Mouse (Mus musculus) adrenal gland, adult 8-10 months (tissue): ENCODE measurements at regions not wholly inside any gene's neighbourhood (a gene's known extent, or its start where the extent isn't known, plus 50 kb on each side); places are given as distances from the start of the nearest gene placed in this dataset.
A peak's percentile ranks its signal among the peaks of the same experiment; 100 is the strongest.

ENCODE experiments used
- DNase-seq: peaks from one replicate; pipeline ENCODE4 v3.0.0; 2022

DNA sequence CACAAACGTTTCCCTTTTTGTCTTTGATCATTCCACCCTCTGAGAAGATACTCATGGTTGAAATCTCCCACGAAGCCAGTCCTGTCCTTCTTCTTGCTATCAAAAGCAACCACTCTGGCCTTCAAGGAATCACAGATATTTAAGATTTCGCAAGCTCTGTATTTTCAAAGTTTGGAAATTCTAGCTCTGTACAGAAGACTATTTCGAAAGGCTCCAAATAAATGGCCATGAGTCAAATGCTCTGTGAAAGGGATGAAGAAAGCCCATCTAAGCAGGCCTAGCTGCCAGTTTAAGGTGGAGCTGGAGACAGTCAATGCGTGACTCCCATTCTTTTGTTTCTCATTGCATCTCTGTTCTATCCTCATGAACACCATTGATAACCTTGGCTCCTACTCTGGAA is 363.5 kb upstream of the Runx1 start:
- DNase-seq: no peak

DNA sequence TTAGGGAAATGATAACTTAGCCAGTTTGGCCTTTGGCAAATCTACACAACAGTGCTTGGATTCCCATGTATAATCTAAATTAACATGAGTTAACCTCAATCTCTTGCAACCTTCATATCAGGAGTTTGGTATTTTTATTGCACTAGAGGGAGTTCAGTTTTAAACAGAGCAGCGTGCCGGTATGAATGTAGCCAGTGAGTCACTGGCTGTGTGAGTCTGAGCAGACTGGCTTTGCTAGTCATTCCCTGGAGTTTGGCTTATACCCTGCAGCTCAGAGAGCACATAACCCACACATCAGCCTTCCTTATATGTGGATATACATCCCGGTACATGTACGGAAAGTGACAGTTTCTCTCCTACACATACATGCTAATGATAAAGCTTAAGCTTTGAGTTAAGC is 360.6 kb upstream of the Runx1 start:
- no peak for DNase-seq

DNA sequence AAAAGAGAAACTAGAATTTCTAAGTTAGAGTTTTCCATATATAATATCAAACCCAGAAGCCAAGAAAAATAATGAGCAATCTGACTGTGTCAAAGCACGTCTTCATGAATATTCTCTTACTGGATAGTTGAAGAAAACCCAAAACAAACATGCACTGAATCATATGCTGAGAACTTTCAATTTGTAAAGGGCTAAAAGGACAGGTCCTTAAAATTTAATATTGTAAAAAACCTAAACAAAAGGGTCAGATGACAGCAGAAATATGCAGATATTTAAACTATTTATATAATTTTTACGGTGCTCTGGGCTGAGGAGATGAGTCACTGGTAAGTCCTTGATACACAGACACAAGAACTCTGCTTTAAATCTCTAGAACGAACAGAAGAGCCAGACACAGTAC is 356.7 kb upstream of the Runx1 start:
- no peak for DNase-seq

DNA sequence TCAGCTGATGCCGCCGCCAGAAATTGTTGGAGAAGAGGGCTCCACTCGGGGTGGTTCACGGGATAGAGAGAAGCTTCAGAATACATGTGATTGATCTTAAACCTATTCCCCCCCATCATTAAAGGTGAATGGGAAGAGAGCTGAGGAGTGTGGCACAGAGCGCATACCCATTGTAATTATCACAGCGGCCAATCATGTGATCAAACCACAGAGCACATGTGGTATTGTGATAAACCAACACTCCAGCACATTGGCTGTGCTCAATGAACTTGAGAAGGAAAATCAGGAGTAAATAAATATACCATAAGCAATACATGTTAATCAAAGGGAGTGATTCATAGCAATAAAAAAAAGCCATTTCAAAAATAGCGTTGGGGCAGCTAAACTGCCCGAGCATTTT is 355.5 kb upstream of the Runx1 start:
- no peak for DNase-seq

DNA sequence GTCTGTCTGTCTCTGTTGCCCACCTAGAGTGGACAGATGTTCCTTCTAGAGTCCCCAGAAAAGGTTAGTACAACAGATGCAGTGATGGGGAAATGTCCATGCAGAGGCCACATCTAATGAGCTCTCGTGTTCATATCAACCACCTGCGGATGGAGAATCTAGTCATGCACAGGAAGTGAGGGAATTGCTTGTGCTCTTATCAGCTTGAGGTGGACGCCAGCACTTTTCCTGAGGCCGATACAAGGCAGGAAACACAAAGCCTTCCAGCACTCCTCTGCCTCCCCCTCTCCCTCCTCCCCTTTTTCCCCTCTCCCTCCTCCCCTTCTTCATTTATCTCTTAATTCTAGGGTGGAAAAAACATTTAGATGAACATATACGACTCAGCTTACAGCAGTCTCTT is 354.3 kb upstream of the Runx1 start:
- no peak for DNase-seq

DNA sequence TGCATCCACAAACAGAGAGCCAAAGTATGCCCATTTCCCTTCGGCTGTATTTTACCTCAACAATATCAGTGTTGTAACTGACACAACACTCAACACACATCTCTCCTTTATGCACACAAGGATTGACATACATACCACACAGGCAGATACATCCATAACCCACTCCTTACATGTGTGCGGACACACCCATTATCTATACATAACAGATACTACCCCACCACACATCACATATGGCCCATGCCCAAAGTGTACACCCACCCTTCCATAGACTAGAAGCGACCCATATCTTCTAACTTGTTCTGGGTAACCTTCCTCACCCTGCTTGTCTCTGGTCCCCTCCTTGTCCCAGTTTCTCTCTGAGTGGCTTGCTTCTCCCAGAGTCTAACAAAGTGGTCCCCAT is 340.7 kb upstream of the Runx1 start:
- no peak for DNase-seq

DNA sequence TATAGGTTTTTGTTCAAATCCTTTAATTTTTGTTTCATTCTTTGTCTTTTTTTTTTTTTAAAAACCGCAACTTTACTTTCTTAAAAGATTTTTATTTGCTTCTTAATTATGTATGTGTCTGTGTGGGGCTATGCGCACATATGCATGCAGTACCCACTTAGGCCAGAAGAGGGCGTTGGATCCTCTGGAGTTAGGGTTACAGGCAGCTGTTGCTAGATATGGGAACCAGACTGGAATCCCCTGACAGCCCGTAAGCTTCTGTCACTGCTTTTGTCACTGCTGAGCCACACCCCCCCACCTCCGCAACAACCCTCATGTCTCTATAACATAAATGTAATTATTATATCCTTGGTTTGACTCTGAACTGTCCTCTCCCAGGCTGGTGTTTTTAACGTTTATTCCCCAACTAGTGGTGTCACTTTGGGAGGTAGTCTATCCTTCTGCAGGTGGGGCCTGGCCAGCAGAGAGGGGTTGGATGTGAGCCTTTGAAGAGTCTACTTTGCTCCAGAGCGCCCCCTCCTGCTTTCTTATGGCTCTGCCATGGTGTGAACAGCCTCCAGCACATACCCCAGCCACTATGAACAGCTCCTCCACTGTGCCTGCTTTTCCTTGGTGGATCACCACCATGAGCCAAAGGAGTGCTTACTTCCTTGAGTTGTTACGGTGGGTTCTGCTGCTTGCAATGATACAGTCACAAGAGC is 332.7 kb upstream of the Runx1 start:
- DNase-seq: no peak

DNA sequence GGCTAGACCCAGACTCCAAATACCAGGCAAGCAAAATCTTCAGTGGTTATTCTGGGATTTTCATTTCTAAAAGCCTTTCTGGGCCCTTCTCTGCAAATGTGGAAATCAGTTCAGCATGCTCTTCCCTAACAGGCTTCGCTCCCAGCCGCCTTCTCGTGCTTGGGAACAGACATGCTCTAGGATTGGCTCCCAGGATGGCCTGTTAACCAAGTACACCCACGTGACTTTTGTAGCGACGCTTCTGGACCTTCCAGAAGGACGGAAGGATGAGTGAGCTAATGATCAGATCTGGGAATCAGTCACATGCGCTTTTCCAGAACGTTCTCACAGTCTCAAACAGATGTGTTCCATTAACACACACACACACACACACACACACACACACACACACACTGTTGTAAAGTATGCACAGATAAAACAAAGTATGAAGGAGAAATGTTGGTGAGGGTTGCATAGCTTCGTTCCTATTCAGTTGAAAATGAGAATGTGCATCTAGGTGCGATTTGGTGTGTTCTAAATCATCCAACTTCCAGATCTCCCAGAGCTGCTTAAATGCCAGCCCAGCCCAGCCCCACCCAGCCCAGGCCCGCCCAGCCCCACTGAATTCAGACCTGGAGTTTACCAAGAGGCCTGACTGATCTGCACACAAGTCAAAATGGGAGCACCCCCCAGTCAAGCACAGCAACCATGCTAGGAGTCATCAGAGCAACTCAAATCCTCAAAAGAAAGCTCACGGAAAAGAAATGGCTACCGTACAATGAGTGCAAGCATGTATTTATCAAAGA is 327.8 kb upstream of the Runx1 start:
- DNase-seq: no peak

DNA sequence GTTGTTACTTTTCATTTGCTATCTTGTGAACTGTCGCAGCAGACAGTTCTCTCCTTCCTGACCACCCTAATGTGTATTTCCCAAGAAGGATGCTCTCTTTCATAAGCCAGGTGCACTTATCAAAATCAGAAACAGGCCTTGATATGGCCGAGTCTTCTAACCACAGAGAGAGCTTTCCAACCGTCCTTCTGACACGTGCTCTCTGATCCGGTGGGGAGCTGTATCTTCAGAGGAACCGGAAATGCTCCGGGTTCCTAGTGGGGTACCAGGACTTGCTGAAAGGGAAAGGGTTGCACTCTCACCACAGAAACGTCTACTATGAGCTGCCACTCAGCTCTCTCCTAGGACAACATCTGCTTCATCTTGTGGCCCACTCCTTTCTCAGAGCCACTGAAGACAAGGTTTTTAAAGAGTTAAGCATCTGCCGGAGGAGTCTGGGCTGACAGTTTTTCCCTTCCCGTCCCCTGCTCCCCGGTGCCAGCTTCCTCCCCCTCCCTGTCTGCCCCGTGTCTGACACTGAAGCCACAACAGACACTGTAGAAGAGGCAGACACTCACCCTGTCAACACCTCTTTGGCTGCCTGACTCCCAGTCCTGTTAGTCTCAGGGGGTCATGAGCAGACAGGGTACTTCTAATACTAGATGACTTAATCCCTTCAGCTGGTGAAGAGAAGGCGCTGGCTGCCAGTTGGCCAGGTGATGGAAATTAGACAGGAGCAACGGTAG is 327.0 kb upstream of the Runx1 start:
- no peak for DNase-seq

DNA sequence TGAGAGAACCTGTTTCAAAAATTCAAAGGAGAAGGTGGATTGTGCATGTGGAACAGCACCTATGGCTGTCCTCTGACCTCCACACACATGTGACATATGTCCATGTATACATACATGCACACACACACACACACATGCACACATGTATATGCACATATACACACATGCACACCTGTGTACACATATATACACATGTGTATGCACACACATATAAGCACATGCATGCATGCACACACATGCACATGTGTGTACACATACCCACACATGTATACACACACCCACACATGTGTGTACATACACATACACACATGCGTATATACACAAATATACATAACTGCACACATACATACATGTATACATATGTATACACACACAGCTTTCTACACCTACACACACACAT is 326.1 kb upstream of the Runx1 start:
- DNase-seq: no peak

DNA sequence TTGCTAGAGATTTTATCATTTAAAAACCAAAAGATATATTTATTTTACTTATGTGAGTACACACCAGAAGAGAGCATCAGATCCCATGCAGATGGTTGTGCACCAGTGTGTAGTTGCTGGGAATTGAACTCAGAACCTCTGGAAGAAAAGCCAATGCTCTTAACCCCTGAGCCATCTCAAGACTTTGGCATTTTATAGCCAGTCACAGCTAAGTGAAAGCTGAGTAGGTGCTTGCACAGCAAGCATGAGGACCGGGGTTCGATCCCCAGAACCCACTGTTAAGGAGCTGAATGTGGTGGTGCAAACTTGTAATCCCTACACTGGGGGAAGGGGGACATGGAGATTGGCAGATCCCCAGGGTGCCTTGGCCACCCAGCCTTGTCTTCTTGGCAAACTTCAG is 325.7 kb upstream of the Runx1 start:
- no peak for DNase-seq

DNA sequence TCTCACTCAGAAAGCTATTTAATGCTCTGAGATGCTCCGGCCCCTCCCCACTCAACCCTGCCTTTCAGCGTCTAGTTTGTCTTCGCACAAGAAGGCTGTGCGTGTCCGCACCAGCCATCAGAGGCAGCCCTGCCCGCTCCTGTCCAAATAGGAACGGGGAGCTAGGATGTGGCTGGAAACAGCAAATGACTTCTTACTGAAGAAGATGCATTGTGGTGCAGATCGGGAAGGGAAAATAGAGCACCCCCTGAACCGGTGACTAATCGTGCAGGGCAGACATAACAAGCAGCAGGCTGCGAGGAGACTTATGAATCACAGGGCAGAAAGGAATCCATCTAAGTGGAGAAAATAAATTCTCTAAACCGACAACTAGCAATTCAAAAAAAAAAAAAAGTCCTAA is 324.5 kb upstream of the Runx1 start:
- DNase-seq: peak; percentile 5

DNA sequence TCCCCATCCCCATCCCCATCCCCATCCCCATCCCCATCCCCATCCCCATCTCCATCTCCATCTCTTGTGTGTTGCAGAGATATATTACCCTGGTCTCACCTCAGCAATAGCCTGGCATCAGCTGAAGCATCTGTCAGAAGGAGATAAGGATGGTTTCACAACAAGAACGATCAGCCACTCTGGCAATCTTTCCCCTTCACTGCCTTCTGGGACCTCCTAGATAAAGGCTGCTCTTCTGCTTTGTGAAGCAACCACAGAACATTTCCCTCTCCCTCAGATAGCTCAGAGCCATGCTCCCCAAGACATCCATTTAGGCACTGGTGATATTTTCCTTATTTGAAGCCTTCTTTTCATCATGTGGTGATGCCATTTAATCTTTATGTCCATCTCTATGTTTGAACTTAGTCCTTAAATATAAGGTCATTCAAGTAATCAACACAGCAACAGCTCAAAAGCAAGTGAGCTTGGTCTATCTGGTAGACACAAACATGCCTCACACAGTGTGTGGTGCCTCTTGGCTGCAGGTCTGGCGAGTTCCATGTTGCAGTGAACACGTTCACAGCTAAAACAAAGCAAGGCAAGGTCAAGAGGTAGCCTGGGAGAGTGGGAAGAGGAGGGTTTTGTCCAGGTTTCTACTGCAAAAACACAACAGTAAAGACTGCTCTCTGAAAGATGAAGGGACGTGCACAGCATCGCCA is 321.7 kb upstream of the Runx1 start:
- no peak for DNase-seq

DNA sequence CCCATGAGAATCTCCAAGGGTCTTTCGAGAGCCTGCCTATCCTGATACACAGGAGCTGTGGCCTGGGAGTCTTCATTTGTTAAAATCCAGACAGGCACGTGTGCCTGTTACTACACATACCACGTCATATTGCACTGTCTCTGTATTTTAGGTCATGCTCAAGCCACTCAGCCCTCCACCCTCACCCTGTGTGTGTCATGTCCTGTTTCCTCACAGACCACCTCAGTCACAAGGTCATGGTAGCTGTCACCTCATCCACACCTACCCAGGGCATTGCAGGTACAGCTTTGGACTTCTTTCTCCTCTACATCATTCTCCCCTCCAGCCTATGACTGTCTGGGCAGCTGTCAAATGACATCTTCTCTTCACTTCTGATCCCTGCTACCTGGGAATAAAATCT is 320.9 kb upstream of the Runx1 start:
- no peak for DNase-seq

DNA sequence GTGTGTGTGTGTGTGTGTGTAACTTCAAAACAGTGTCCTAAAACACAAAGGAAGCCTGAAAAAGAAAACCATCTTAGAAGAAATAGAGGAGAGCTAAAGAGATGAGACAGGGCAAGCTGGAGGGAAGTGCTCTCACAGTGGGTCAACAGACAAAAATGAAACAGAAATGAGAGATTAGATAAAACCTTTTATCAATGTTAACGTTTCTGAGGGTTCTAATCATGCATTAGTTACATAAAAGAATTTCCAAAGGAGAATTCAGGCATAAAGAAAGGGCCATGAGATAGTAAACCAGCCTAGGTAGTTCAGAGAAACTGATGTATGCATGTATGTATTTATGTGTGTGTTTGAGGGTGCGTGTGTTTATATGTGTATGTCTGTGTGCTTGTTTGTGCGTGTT is 319.7 kb upstream of the Runx1 start:
- DNase-seq: no peak

DNA sequence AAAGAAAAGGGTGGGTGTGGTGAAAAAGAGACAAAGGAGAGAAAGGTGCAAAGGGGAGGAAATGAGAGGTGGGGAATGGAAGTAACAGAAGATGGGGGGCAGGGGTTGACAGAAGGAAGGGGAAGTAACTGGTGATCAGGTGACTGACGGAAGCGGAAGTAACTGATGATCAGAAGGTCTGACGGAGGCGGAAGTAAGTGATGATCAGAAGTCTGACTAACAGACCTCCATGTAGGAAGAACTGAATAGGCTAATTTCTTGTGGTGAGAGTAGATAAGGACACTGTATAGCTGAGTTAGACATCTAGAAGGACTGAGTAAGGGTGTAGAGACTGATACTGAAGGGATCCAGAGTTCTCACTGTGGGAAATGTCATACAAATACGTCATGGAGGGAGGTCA is 318.1 kb upstream of the Runx1 start:
- no peak for DNase-seq

DNA sequence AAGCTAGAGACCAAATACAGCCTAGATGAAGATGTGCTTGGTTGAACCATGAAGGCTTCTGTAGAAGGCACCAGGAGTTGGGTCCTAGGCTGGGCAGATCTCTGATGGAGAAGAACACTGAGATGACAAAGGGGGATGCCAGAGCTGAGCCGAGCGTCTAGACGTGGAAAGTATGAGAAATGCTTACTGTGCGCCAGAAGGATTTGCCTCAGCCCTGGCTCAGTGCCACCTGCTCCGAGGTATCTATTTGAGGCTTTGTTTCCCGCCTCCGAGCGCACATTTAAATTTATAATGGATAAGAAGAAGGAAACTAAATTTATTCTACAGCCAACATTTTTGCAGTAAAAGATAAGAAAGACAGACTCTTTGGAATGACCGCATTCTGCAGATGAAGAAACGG is 317.2 kb upstream of the Runx1 start:
- no peak for DNase-seq

DNA sequence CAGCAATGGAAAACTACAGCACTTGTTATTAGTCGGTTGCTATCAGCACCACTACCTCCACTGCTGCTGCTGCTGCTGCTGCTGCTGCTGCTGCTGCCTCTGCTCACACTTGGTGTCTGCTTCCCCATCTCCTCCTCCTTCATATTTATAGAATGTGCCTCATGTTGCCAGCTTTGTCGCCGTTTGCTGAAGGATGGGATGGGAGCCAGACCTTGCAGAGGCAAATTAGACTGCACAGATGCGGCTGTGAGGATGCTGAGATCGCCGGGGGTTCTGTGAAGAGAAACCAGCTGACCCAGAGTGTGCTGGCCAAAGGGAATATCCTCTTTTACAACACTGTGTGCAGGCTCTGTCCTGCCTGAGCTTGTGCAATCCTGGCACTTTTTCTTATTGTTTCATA is 316.0 kb upstream of the Runx1 start:
- no peak for DNase-seq

DNA sequence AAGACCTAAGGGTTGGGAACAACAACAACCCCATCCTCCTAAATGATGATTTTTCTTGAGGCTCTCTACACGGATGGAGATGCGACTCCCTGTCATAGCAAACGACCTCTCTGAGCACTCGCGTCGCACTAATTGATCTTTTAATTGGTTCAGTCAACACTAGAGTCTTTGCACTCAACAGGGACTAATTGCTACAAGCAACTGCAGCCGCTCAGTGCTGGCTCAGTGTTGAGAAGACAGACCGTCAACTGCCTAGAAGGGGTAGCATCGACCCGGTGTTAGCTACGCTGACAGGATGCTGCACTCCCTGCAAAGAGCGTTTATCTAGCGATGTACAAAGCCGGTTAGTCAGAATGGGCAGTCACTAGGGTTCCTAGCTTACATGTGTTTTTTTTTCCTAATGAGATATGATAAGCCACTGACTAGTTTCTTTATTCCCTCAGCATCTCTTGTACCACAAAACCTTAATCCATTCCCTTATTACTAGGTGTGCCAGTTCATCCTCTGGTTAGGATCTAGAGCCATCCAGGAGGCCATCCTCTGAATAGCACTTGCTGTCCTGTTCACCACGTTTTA is 314.7 kb upstream of the Runx1 start:
- no peak for DNase-seq

DNA sequence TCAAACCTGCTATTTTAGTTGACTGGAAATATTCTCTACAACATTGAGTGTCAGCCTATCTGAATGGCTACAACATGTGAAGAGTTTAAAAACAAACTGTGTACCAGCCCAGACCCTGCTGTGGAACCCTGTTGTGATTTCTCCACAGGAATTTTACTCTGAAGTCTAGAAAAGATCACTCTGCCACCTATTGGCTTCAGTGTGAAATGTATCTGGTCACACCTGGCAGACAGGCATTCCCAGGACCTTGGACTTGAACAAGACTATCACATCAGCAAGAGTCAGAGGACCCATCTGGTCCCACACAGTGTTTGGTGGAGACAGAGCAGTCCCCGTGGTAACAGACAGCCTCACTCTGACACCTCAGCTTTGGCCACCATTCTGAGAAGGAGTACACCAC is 311.3 kb upstream of the Runx1 start:
- DNase-seq: peak; percentile 1

DNA sequence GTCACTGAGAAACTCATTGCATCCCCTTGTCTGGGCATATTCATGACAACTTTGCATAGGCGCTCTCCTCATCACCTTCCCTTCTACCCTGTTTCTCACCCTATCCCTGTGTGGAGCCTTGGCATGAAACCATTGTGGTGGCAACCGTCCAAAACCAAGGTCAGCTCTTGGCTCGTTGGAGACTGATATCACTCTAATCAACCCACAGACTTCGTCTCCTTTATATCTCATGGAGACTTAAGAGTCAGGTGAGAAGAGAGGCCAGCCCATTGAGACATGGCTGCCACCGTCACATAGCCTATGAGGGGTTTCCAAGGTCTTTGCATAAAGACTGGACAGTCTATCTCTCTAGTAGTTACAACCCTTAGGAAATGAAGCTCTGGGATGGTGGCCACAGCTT is 305.5 kb upstream of the Runx1 start:
- no peak for DNase-seq

DNA sequence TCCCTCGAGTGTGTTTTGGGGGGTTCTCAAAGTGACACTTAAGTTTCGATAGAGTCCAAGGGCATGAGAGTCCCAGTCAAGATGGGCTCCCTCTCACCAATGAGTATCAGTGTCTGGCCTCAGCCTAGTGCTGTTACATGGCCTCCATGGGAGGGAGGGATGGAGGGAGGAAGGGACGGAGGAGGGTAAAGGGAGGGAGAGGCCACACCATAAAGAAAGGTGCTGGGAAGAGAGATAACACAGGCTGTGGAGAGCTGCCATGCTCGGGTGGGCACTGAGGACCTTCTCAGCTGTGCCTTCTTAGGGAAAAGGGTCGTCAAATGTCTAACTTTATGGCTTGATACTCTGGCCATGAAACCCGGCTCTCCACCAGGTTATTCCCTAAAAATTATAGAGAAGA is 304.7 kb upstream of the Runx1 start:
- no peak for DNase-seq

DNA sequence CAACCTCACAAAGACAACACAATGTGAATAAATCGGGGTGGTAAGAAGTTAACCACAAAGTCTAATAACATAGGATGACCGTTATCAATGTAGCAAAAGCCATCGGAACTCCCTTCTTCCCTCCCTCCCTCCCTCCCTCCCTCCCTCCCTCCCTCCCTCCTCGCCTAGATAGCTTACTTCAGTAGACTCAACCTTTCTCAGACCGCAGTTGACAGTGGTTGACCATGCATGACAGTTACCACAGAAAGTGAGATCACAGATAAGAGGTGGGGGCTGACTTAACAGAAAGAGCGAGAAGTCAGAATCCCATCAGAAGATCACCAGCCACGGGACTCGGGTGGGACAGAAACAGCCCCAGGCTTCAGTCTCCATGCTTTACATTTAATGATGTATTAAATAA is 297.8 kb upstream of the Runx1 start:
- DNase-seq: no peak
